Mouse (Mus musculus) hindbrain, postnatal 0 days (tissue): Measurements from ENCODE around the gene Yars2. TPM values are rescaled to one million over a fixed set of nuclear protein-coding genes. Genes with fewer than 3 reads are reported as not detected.

Experiments
- ATAC-seq: fragments of 200-750 bp; cut with Nextera tagmentation; 2 replicates; pipeline ENCODE4 v1.8.0; 2017; ENCODE audit warnings: mild to moderate bottlenecking, moderate TSS enrichment, moderate library complexity
- DNase-seq: peaks from one replicate; pipeline ENCODE4 v3.0.0-alpha.2; 2015; ENCODE audit warnings: low spot score
- H3K27ac ChIP-seq: fragments of 300-500 bp; sonication (generic); 2 replicates; pipeline ENCODE4 v1.5.1; 2014; ENCODE audit warnings: mild to moderate bottlenecking
- H3K27me3 ChIP-seq: fragments of 300-500 bp; sonication (generic); 2 replicates; pipeline ENCODE4 v1.6.1; 2014; ENCODE audit warnings: low read length, mixed read lengths; ENCODE audit not compliant: insufficient read depth
- H3K36me3 ChIP-seq: fragments of 300-500 bp; sonication (generic); 2 replicates; pipeline ENCODE4 v1.6.1; 2014; ENCODE audit warnings: low read length, mixed read lengths; ENCODE audit not compliant: insufficient read depth
- H3K4me1 ChIP-seq: fragments of 300-500 bp; sonication (generic); 2 replicates; pipeline ENCODE4 v1.6.1; 2014; ENCODE audit warnings: antibody characterized with exemption, low read length, mixed read lengths; ENCODE audit not compliant: insufficient read depth
- H3K4me2 ChIP-seq: fragments of 300-500 bp; sonication (generic); 2 replicates; pipeline ENCODE4 v1.6.1; 2014; ENCODE audit warnings: low read depth, mild to moderate bottlenecking, low read length, moderate library complexity, mixed read lengths
- H3K4me3 ChIP-seq: fragments of 300-500 bp; sonication (generic); 2 replicates; pipeline ENCODE4 v1.5.1; 2014; ENCODE audit warnings: low read length
- H3K9ac ChIP-seq: fragments of 300-500 bp; sonication (generic); replicated peaks from 2 replicates; pipeline ENCODE4 v1.6.1; 2014; ENCODE audit warnings: mild to moderate bottlenecking, low read length, moderate library complexity, mixed read lengths
- H3K9me3 ChIP-seq: fragments of 300-500 bp; sonication (generic); 2 replicates; pipeline ENCODE4 v1.6.1; 2016; ENCODE audit warnings: low read length, mixed read lengths
- CTCF ChIP-seq: IDR thresholded peaks from 2 replicates; pipeline ENCODE4 v1.5.1; 2016; ENCODE audit warnings: antibody characterized with exemption, control low read depth, low read depth
- WGBS: fragments of 180-500 bp; shearing (Covaris S2); extraction: QIAGEN DNeasy Blood & Tissue Kit; methylation state at CpG from one replicate; pipeline ENCODE4 v1.1.7; 2014; 5-methylcytosine and 5-hydroxymethylcytosine counted together
- polyA plus RNA-seq: library from polyadenylated mRNA; unstranded; fragments of >200 nt; fragmentation: Nextera tagmentation; extraction: Ambion mirVana; gene quantifications from 2 replicates; pipeline ENCODE4 v1.2.1, GENCODE M21; 2015
- total RNA-seq: library from RNA; depleted of rRNA; stranded (reverse); fragments of >200 nt; gene quantifications from 2 replicates; pipeline ENCODE4 v1.2.3, GENCODE M21; 2014; rRNA removed

Yars2 gene
- total RNA-seq (30.9 and 40.6 TPM in 2 replicates), polyA plus RNA-seq (26.4 and 28.0 TPM in 2 replicates)

DNA sequence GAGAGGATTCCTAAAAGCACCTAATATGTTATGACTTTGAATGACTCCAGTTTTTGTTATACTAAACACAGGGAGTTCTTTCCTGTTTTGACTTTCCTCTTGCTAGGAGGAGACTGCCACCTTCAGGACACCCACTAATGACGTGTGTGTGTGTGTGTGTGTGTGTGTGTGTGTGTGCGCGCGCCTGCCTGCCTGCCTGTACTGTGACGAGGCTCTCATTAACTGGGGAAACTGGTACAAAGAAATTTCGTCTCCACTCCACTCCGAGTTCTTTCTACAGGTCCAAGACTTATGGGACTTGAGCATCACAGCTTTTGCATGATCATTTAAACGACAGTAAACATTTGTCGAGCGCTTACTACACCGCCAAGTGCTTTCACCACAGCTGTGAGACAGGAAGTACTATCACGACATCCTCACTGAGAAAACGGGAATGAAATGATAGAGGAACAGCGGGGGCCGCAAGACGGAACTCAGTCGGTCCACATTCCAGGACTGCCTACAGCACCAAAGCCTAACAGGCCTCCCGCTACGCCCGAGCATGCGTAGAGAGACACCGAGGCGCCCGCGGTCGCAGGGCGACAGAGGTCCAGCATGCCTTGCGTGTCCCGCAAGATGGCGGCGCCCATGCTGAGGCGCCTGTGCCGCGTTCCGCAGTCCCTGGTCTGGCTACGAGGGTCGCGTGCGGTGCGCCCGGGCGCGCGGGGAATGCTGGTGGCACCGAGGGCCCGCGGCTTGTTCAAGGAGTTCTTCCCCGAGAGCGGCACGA lies at the start of gene Yars2:
Gene Yars2 (plus strand): TSS at position 597 of the 769 bp plus-strand sequence.
- Histone ChIP-seq H3K4me3 (peak within 1 kb of the TSS; percentile 94), H3K36me3 (peaks cover 10% of the 10 kb centered on the region; the same call in 1 of the 2 replicates), H3K4me1 (peaks cover 8% of the 10 kb centered on the region; the same call in 1 of the 2 replicates), H3K9ac (peak within 1 kb of the TSS; percentile 84), H3K9me3 (no peaks in the 10 kb centered on the region), H3K27me3 (no peaks in the 10 kb centered on the region), H3K4me2 (peak within 1 kb of the TSS; percentile 72), H3K27ac (peak within 1 kb of the TSS; percentile 94)
- peak; percentile 91 for TF ChIP-seq CTCF
- ATAC-seq (peak; percentile 99), DNase-seq (peak; percentile 97)
- under 1% methylated on average over 50 of the region's 50 CpGs for WGBS

DNA sequence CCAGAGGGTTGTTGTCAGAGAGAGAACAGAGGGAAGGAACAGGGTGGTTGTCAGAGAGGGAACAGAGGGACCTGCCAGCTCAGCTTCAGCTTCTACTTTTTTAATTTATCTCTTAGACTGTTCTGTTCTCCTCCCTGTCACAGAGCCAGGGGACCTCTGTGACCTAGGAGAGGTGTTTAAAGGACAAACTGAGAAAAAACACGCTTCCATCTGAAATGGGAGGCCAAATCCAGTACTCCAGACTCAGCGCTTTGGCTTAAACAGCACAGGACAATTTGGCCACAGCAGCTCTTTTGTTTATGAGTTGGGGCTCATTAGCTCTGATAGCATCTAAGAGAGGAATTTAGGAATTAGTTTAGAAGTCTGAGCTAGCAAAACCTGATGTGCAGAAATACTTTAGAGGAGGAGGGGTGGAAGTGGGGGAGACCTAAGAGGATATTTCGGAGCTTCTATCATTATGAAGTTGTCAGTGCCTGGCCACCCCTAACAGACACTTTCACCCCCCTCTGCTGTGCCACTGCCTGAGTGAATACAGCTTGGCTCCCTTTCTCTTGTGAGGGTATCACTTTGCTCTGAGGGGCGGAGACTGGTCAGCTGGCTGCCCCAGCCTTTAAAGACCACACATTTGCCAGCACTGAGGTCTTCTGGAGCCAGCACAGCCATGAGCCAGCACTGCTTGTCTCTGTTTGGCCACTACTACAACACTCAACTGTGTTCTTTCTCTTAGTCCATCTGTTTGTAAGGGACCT lies 49.3 kb upstream of the Yars2 start:
- Histone ChIP-seq H3K9me3 (no peaks in the 10 kb centered on the region), H3K27me3 (no peaks in the 10 kb centered on the region), H3K36me3 (no peaks in the 10 kb centered on the region), H3K4me1 (no peaks in the 10 kb centered on the region), H3K4me3 (no peak overlapping the region), H3K27ac (no peak overlapping the region), H3K4me2 (no peak overlapping the region), H3K9ac (no peak overlapping the region)
- no peak for TF ChIP-seq CTCF
- DNase-seq (peak; percentile 41), ATAC-seq (peak; percentile 79)
- 42% methylated on average over 4 of the region's 4 CpGs for WGBS

DNA sequence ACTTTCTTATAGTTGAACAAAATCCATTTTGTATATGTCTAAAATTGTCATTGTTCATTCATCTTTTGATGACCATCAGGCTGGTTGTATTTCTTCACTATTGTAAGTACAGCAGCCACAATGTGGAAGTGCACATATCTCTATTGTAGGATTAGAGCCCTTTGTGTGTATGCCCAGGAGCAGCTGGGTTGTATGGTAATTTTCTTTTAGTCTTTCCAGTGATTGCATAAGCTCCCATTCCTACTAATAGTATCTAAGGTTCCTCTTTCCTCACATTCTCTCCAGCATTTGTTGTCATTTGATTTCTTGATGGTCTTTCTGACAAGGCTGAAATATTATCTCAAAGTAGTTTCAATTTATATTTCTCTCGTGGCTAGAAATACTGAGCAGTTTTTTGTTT lies 47.5 kb upstream of the Yars2 start:
- no peak overlapping the region for H3K4me3 ChIP-seq
- no peak for ATAC-seq
- no peaks in the 10 kb centered on the region for H3K9me3 ChIP-seq
- H3K4me2 ChIP-seq = no peak overlapping the region
- no peak overlapping the region for H3K27ac ChIP-seq
- no peaks in the 10 kb centered on the region for H3K36me3 ChIP-seq
- WGBS = 75% methylated on average over 1 of the region's 1 CpGs
- H3K9ac ChIP-seq = no peak overlapping the region
- H3K27me3 ChIP-seq = no peaks in the 10 kb centered on the region
- no peak for TF ChIP-seq CTCF
- no peaks in the 10 kb centered on the region for H3K4me1 ChIP-seq
- DNase-seq = no peak

DNA sequence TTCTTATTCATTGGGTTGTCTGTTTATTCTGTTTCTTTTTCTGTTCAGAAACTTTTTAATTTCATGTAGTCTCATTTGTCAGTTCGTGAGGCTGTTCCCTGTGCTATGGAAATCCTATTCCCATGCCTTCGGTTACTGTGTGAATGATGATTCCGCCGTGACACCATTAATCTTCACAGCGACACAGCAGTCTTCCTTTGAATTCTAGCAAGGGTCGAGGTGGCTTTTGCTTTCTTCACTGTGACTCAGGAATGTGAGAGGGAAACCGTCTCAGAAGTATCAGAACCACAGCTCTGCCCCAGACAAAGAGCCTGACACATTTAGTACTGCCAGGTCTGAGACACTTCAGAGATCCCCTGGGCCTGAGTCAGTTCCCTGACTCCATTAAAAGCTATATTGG lies 46.9 kb upstream of the Yars2 start:
- no peak overlapping the region for H3K4me3 ChIP-seq

DNA sequence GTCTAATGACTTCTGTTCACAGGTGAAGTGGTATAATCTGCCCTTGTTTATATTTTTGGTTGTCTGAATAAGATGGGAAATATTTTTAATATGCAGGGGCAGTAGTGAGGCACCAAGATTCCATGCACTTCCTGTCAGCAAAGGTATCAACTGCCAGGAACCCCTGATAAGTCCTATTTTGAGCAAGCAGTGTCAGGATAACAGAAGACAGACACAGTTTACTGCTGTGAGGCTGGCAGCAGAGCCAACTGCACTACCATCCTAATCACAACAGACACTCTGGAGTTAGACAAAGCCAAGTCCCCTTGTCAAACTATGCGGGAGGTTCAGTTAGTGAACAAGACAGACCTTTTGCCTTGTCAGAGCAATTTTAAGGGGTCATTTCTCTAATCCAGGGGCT lies 46.1 kb upstream of the Yars2 start:
- Histone ChIP-seq H3K27me3 (no peaks in the 10 kb centered on the region), H3K4me2 (no peak overlapping the region), H3K4me3 (no peak overlapping the region), H3K4me1 (no peaks in the 10 kb centered on the region), H3K9ac (no peak overlapping the region), H3K36me3 (no peaks in the 10 kb centered on the region), H3K27ac (no peak overlapping the region), H3K9me3 (no peaks in the 10 kb centered on the region)
- WGBS = 54% methylated on average over 1 of the region's 1 CpGs
- no peak for TF ChIP-seq CTCF
- no peak for DNase-seq
- no peak for ATAC-seq

More for the DNA sequence above, 46.9 kb upstream of the Yars2 start:
- TF ChIP-seq CTCF = no peak
- Histone ChIP-seq H3K4me2 (no peak overlapping the region), H3K36me3 (no peaks in the 10 kb centered on the region), H3K9ac (no peak overlapping the region), H3K27ac (no peak overlapping the region), H3K27me3 (no peaks in the 10 kb centered on the region), H3K4me1 (no peaks in the 10 kb centered on the region), H3K9me3 (no peaks in the 10 kb centered on the region)
- ATAC-seq = no peak
- WGBS = 54% methylated on average over 7 of the region's 7 CpGs
- no peak for DNase-seq

DNA sequence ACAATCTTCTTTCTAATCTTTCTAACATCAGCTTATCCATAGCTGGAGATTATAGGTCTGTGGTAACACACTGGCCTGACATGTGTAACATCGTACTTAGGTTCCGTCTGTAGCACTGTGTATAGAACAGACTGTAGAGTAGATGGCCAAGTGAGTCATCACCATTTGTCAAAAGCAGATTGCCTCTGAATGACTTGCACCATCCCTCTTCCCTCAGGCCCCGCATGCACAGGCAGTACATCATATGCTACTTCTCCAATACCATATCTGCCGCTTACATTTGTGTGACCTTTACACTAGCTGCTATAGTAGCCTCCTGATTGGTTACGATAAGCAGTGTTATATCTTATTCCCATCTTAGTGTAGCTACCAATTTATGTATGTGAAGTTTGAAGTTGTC lies 41.9 kb upstream of the Yars2 start:
- Histone ChIP-seq H3K27ac (no peak overlapping the region), H3K4me1 (no peaks in the 10 kb centered on the region), H3K4me2 (no peak overlapping the region), H3K36me3 (no peaks in the 10 kb centered on the region), H3K4me3 (no peak overlapping the region), H3K27me3 (no peaks in the 10 kb centered on the region), H3K9me3 (no peaks in the 10 kb centered on the region), H3K9ac (no peak overlapping the region)
- ATAC-seq (no peak), DNase-seq (no peak)
- no peak for TF ChIP-seq CTCF
- WGBS = 90% methylated on average over 5 of the region's 5 CpGs
